Mouse (Mus musculus) myocyte (in vitro differentiated cells): ENCODE measurements around the gene Phactr2.

Experiments
- E2F4 ChIP-seq: IDR thresholded peaks from one replicate; pipeline ENCODE4 v1.6.1; 2011; ENCODE audit warnings: mild to moderate bottlenecking, control low read depth, moderate library complexity; ENCODE audit not compliant: insufficient read depth
- SRF ChIP-seq: IDR thresholded peaks from one replicate; pipeline ENCODE4 v1.6.1; 2011; ENCODE audit warnings: low read depth; ENCODE audit not compliant: control insufficient read depth, insufficient read length

DNA sequence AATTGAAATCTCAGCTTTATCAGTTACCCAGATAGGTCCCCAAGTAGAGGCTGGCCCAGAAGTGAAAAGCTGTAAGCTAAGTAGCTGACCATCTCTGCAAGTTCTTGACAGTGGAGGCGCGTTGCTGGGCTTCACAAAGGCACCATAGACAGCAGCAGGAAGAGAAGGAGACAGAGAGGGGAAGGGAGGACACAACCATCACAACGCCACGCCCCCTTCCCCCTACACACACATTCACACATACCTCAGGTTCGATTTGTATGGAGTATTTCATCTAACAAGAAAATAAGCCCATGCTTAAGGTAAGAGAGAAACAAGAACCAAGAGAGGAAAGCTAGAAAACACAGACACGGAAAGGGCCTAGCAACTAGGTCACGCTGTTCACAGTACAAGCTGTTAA, 909 bp upstream of the Phactr2 start:
- TF ChIP-seq SRF (no peak), E2F4 (no peak)
